27 mouse cellular contexts compared by ENCODE assay signal in the genomic region with DNA sequence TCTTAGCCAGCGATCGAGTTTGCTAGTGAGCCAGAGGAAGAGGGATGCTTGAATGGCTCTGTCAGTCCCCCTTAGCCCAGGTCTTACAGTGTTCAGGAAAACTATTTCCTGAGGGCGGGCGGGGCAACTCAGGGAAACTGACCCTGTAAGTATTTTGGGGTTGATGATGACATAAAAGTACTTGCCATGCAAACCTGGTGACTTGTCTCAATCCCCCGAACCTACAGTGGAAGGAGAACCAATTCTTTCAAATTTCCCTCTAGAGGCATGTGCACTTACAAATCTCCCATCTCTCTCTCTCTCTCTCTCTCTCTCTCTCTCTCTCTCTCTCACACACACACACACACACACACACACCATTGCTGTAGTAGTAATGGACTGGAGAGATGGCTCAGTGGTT. TPM values are rescaled to one million over a fixed set of nuclear protein-coding genes. Genes with fewer than 3 reads are reported as not detected.
"Had no signal": no experiment of that assay in that cellular context is flagged by ENCODE, and none has a peak within 500 bp of the region (broad histone marks: within the 10 kb centered on the region; RNA-seq: fewer than 3 reads in every experiment).

No protein-coding gene starts in this region.

- ATAC-seq: forebrain, embryonic 13.5 days; forebrain, embryonic 15.5 days; forebrain, embryonic 16.5 days; forebrain, postnatal 0 days had no signal

- H3K4me3 ChIP-seq: embryonic facial prominence, embryonic 12.5 days; embryonic facial prominence, embryonic 13.5 days; embryonic facial prominence, embryonic 15.5 days; erythroblast, embryonic 14.5 days; forebrain, embryonic 13.5 days; forebrain, embryonic 15.5 days; gastrocnemius, adult 2 months; heart, adult 2 months; heart, embryonic 10.5 days had no signal

- DNase-seq: cerebellum, adult 9-11 months; cerebellum, postnatal 10 days; cerebellum, postnatal 14 days; cerebellum, postnatal 25 days; cerebellum, postnatal 36 days; embryo, embryonic 11 days; forebrain, postnatal 0 days; gastrocnemius, adult 2 months; gastrocnemius, postnatal 10 days; gastrocnemius, postnatal 14 days; gastrocnemius, postnatal 25 days; gastrocnemius, postnatal 36 days; heart, adult 11 months; heart, adult 18-20 months; heart, adult 2 months had no signal

- H3K27me3 ChIP-seq: embryonic facial prominence, embryonic 12.5 days; embryonic facial prominence, embryonic 15.5 days; forebrain, embryonic 12.5 days; forebrain, embryonic 13.5 days; forebrain, embryonic 15.5 days had no signal

- H3K9ac ChIP-seq: embryonic facial prominence, embryonic 12.5 days; embryonic facial prominence, embryonic 13.5 days; embryonic facial prominence, embryonic 15.5 days; forebrain, embryonic 13.5 days; forebrain, embryonic 15.5 days; forebrain, postnatal 0 days had no signal

- H3K36me3 ChIP-seq: embryonic facial prominence, embryonic 15.5 days; heart, embryonic 10.5 days had no signal

- H3K9me3 ChIP-seq: embryonic facial prominence, embryonic 10.5 days; embryonic facial prominence, embryonic 12.5 days; embryonic facial prominence, embryonic 13.5 days; embryonic facial prominence, embryonic 15.5 days; forebrain, embryonic 12.5 days; forebrain, embryonic 15.5 days; heart, embryonic 10.5 days had no signal

- H3K27ac ChIP-seq: embryonic facial prominence, embryonic 10.5 days; embryonic facial prominence, embryonic 12.5 days; embryonic facial prominence, embryonic 13.5 days; embryonic facial prominence, embryonic 15.5 days; gastrocnemius, adult 2 months; heart, adult 2 months had no signal

- H3K4me2 ChIP-seq: embryonic facial prominence, embryonic 12.5 days; forebrain, embryonic 15.5 days had no signal

RNA-seq across cellular contexts. Expression of gene Igfbp2, which starts 4.5 kb away (rescaled TPM):
- total RNA-seq: common myeloid progenitor, adult 5-6 weeks; gastrocnemius, adult 2 months; granulocyte monocyte progenitor cell, adult 5-6 weeks had no signal

RNA-seq across cellular contexts. Expression of gene Igfbp5, which starts 45.8 kb away (rescaled TPM):
- total RNA-seq: granulocyte monocyte progenitor cell, adult 5-6 weeks had no signal
- polyA plus RNA-seq: erythroblast, embryonic 14.5 days had no signal
